ENCODE assay signal across 16 mouse cellular contexts in genomic region chr17:29965506-29965905, GRCm38 (mm10). TPM values are rescaled to one million over a fixed set of nuclear protein-coding genes. Genes with fewer than 3 reads are reported as not detected.
DNase-seq lines count a peak whose midpoint lies in the region; ATAC-seq and TF ChIP-seq lines count a peak whose summit lies in the region.
"Had no signal": no experiment of that assay in that cellular context is flagged by ENCODE, and none has a peak within 500 bp of the region (broad histone marks: within the 10 kb centered on the region; RNA-seq: fewer than 3 reads in every experiment).

No protein-coding gene starts in this region.

- ATAC-seq in midbrain, embryonic 11.5 days (ENCODE audit: low FRiP score), result no peak
- peak; percentile 42 for ATAC-seq in hindbrain, embryonic 12.5 days (ENCODE audit: low FRiP score)
- ATAC-seq: inflammation-experienced regulatory T-cells, adult 6 months; liver, postnatal 0 days had no signal

- H3K27ac ChIP-seq in midbrain, embryonic 10.5 days (replicated peaks), result no peak overlapping the region
- no peak overlapping the region for H3K27ac ChIP-seq in midbrain, embryonic 11.5 days (ENCODE audit: low read depth, low read length)
- H3K27ac ChIP-seq in hindbrain, embryonic 12.5 days, result 0 out of 2 replicates have a peak overlapping the region, but pooled peaks have one; percentile 5
- H3K27ac ChIP-seq: limb, embryonic 13.5 days; stomach, postnatal 0 days had no signal

- no peaks in the 10 kb centered on the region for H3K9me3 ChIP-seq in midbrain, embryonic 10.5 days (replicated peaks)
- H3K9me3 ChIP-seq in midbrain, embryonic 11.5 days (ENCODE audit: control insufficient read depth, low read length), result no peaks in the 10 kb centered on the region
- no peaks in the 10 kb centered on the region for H3K9me3 ChIP-seq in hindbrain, embryonic 12.5 days (replicated peaks)
- H3K9me3 ChIP-seq: limb, embryonic 13.5 days had no signal

- WGBS in midbrain, embryonic 10.5 days, result 12% methylated on average over 5 of the region's 5 CpGs
- 15% methylated on average over 5 of the region's 5 CpGs for WGBS in midbrain, embryonic 11.5 days
- WGBS in hindbrain, embryonic 12.5 days, result 13% methylated on average over 5 of the region's 5 CpGs

- TF ChIP-seq POLR2A in brain, embryonic 14.5 days (IDR thresholded peaks at IDR 0.05; ENCODE audit: borderline replicate concordance, extremely low read depth, insufficient read depth, insufficient read length, poor library complexity, severe bottlenecking), result no peak

- no peak overlapping the region for H3K9ac ChIP-seq in midbrain, embryonic 11.5 days (ENCODE audit: low read length)
- no peak overlapping the region for H3K9ac ChIP-seq in hindbrain, embryonic 12.5 days
- H3K9ac ChIP-seq: limb, embryonic 13.5 days; liver, postnatal 0 days had no signal

- H3K27me3 ChIP-seq in midbrain, embryonic 10.5 days (ENCODE audit: low read depth, poor library complexity, severe bottlenecking), result peaks cover 53% of the 10 kb centered on the region
- peaks cover 9% of the 10 kb centered on the region; the same call in 1 of the 2 replicates for H3K27me3 ChIP-seq in midbrain, embryonic 11.5 days (ENCODE audit: control insufficient read depth, insufficient read depth, low read length)
- H3K27me3 ChIP-seq in hindbrain, embryonic 12.5 days, result peaks cover 10% of the 10 kb centered on the region; the same call in 1 of the 2 replicates

- TF ChIP-seq CTCF in brain, embryonic 14.5 days (IDR thresholded peaks at IDR 0.05; ENCODE audit: borderline replicate concordance, extremely low read depth, insufficient read depth, insufficient read length), result no peak

- H3K4me2 ChIP-seq in midbrain, embryonic 11.5 days, result no peak overlapping the region
- peak overlapping the region; percentile 39; the same call in 1 of the 2 replicates for H3K4me2 ChIP-seq in hindbrain, embryonic 12.5 days (replicated peaks)

- no peak overlapping the region for H3K4me3 ChIP-seq in midbrain, embryonic 10.5 days
- H3K4me3 ChIP-seq in midbrain, embryonic 11.5 days (ENCODE audit: low read depth, low read length), result no peak overlapping the region
- H3K4me3 ChIP-seq in hindbrain, embryonic 12.5 days, result no peak overlapping the region

- H3K4me1 ChIP-seq in midbrain, embryonic 10.5 days, result peaks cover 36% of the 10 kb centered on the region
- H3K4me1 ChIP-seq in midbrain, embryonic 11.5 days (ENCODE audit: control insufficient read depth, insufficient read depth, low read length), result peaks cover 24% of the 10 kb centered on the region
- peaks cover 39% of the 10 kb centered on the region for H3K4me1 ChIP-seq in hindbrain, embryonic 12.5 days

- DNase-seq in midbrain, embryonic 10.5 days (ENCODE audit: low spot score), result peak; percentile 16
- no peak for DNase-seq in midbrain, embryonic 11.5 days (ENCODE audit: low spot score, missing footprints)
- peak; percentile 74 for DNase-seq in brain, embryonic 14.5 days (ENCODE audit: low read depth)
- peak; percentile 37 for DNase-seq in retina, embryonic 14.5 days (ENCODE audit: low spot score)
- DNase-seq in left cerebral cortex, adult 8-10 months (ENCODE audit: low spot score in 2 of 2), result no peak
- DNase-seq in frontal cortex, postnatal 25 days (ENCODE audit: low spot score in 2 of 2), result no peak
- no peak for DNase-seq in adrenal gland, adult 8-10 months
- DNase-seq: cerebellum, adult 11-12 months; heart, adult 18-20 months; kidney, postnatal 14 days; liver, postnatal 0 days; lung, postnatal 4 days had no signal

- no peaks in the 10 kb centered on the region for H3K36me3 ChIP-seq in midbrain, embryonic 10.5 days
- no peaks in the 10 kb centered on the region for H3K36me3 ChIP-seq in midbrain, embryonic 11.5 days (ENCODE audit: control insufficient read depth, insufficient read depth, low read length)
- no peaks in the 10 kb centered on the region for H3K36me3 ChIP-seq in hindbrain, embryonic 12.5 days
- H3K36me3 ChIP-seq: limb, embryonic 13.5 days had no signal

RNA-seq across cellular contexts. Expression of gene Mdga1, which starts 4.4 kb away (rescaled TPM):
- polyA plus RNA-seq in midbrain, embryonic 10.5 days (2016; fragmentation: Nextera tagmentation; extraction: Ambion mirVana), result 4.3 and 6.2 TPM in 2 replicates
- polyA plus RNA-seq in midbrain, embryonic 11.5 days (2014; fragmentation: Nextera tagmentation; extraction: Ambion mirVana), result 5.8 and 6.5 TPM in 2 replicates
- polyA plus RNA-seq in brain, embryonic 14.5 days (2012; rRNA removed), result 38.1 and 58.9 TPM in 2 replicates
- polyA plus RNA-seq in hindbrain, embryonic 12.5 days (2016; fragmentation: Nextera tagmentation; extraction: Ambion mirVana), result 11.8 and 13.3 TPM in 2 replicates
- 10 to 100 TPM; 17.9 to 32.2 (median 20.4) TPM for total RNA-seq in left cerebral cortex, adult 8-10 months (2022)
- 1 to 10 TPM in 1 of 4 experiments, under 1 TPM in 3; 0.21 to 2.2 (median 0.66) TPM for total RNA-seq in adrenal gland, adult 8-10 months (2022)
- polyA plus RNA-seq: inflammation-experienced regulatory T-cells, adult 6 months had no signal

RNA-seq across cellular contexts. Expression of gene Zfand3, which starts 39.0 kb away (rescaled TPM):
- polyA plus RNA-seq in midbrain, embryonic 10.5 days (2016; fragmentation: Nextera tagmentation; extraction: Ambion mirVana), result 68.1 and 80.5 TPM in 2 replicates
- 63.9 and 64.7 TPM in 2 replicates for polyA plus RNA-seq in midbrain, embryonic 11.5 days (2014; fragmentation: Nextera tagmentation; extraction: Ambion mirVana)
- 145 and 146 TPM in 2 replicates for polyA plus RNA-seq in brain, embryonic 14.5 days (2012; rRNA removed)
- polyA plus RNA-seq in hindbrain, embryonic 12.5 days (2016; fragmentation: Nextera tagmentation; extraction: Ambion mirVana), result 85.6 and 95.1 TPM in 2 replicates
- total RNA-seq in left cerebral cortex, adult 8-10 months (2022), result 100 to 1,000 TPM in 2 of 4 experiments, 10 to 100 TPM in 2; 96.1 to 103 (median 100) TPM
- 100 to 1,000 TPM; 150 to 175 (median 171) TPM for total RNA-seq in adrenal gland, adult 8-10 months (2022)

Comparison
In these comparisons a context has a peak if more than half of its experiments do, and no peak if none do; other contexts are left out.
1. DNase-seq: peak in midbrain, embryonic 10.5 days (single experiment), brain, embryonic 14.5 days (single experiment) and retina, embryonic 14.5 days (single experiment); none in midbrain, embryonic 11.5 days (single experiment), left cerebral cortex, adult 8-10 months (0 of 2), frontal cortex, postnatal 25 days (0 of 2) and adrenal gland, adult 8-10 months (single experiment).